Mouse (Mus musculus) heart, adult 11 months (tissue): ENCODE results near the gene Dst.

ENCODE experiments used
- DNase-seq: peaks from one replicate; pipeline ENCODE4 v3.0.0; 2022

Gene Dst

DNA sequence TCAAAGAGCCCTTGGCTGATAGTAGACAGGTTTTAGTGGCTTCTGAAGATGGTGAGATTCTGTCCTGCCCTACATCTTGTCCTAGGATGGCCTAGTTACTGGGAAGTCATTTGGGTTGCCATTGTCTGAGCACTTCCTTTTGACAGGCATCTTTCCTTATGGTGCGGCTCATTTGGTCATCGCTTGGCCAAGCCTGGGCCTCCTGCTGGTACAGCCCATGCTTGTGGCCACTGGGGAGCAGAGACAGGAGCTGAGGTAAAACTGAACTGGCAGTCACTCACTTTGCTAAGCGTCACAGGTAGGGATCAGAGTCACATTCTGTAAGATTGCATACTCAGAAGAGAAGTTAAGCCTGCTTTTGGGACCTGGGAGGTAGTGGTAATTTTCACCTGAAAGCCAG lies 24.2 kb downstream of the Dst start:
- no peak for DNase-seq

DNA sequence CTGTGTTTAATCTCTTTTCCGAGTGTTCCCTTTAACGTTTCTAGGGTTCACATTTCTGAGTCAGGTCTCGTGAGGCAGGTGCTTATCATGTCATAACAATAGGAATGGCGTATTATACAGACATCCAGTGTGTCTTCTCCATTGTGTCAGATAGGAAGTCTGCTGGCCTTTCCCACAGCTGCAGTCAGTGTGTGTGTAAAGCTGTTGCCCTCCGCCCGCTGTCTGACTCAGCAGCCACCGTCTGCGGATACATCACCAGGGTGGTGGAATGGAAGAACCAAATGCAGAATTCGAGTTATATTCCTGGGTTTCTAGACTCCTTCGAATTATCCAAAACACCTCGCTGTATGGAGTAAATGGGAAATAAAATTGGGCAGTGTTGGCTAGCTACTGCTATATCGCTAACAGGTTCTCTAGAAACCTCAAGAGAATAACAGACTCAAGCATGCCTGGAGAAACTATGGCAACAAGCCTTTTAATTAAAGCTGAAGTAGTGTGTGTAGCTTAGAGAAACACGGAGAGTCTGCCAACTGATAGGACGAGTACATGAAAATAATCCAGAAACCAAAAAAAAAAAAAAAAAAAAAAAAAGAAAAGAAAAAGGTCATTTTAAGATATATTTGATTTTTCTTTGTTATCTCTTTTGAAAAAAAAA lies 24.9 kb downstream of the Dst start:
- DNase-seq: no peak

GRCm38 (mm10) chr1:33935946-33936345 lies 27.9 kb downstream of the Dst start:
- no peak for DNase-seq

DNA sequence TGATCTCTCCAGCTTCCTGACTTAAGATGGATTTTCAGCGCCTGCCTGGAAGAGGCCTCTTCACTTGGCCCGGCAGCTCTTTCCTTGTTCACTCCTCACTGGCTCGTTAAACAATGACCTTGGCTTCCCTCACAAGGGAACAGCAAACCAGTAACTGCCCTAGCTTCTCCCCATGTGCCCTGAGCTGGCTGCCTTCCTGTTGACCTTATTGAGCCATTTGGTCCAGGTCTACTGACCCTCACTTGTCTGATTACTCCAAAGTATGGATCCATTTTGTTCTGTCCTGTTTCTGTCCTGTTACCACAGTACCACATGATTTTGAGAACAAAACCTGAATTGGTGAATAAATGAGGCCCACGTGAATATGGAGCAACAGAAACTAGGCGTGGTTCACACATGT lies 31.8 kb downstream of the Dst start:
- no peak for DNase-seq

DNA sequence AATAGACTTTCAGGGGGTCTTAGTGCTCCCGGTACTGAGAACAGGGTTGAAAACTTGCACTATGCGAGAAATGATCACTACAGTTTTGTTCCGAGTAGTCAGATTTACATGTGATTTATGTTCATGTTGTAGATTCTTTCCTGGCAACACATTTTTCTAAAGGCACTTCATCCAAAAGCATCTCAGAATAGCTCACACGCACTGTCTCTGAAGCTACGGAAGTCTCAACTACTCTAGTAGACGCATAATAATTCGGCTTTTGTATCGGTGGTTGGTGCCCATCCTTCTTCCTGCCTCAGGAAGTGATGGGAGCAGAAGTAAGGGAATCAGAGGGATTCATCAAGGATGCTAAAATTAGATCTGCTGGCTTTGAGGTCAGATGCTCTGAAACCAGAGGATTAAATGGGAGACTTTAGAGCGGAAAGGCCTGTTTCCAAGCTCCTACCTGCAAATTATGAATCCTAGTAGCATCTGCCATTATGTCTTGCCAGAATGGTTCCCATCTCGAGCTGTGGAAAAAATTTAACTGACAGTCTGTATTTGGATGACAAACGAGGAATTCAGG lies 32.4 kb downstream of the Dst start:
- DNase-seq: no peak

DNA sequence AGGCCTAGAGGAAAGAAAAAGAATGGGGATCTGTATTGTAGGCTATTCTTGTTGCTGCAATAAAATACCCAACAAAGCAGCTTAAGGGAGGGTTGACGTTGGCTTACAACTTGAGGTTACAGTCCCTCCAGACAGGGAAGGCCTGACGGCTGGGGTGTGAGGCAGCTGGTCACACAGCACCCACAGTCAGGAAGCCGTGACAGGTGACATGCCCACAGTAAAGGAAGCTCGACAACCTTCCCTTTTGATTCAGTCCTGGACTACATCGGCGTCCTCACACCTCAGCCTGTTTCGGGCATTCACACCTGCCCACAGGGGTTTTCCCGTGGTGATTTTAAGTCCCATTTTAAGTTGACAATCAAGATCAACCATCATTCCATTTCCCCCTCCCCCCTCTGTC lies 34.6 kb downstream of the Dst start:
- DNase-seq: no peak

DNA sequence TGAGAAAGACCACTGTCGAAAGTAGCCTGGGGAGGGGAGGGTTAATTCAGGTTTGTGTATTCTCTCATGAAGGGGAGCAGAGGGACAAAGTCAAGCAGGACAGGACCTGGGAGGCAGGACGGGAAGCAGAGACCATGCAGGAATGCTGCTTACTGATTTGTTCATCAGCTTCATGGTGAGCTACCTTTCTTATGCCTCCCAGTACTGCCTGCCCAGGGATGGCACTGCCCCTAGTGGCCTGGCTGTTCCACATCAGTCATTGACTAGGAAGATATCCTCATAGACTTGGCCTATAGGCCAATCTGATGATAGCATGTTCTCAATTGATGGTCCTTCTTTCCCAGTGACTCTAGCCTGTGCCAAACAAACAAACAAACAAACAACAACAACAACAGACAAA lies 35.9 kb downstream of the Dst start:
- DNase-seq: no peak

- DNase-seq: peak; percentile 96
Observed at GRCm38 (mm10) chr1:33944977-33945750, 37.1 kb downstream of the Dst start.

DNA sequence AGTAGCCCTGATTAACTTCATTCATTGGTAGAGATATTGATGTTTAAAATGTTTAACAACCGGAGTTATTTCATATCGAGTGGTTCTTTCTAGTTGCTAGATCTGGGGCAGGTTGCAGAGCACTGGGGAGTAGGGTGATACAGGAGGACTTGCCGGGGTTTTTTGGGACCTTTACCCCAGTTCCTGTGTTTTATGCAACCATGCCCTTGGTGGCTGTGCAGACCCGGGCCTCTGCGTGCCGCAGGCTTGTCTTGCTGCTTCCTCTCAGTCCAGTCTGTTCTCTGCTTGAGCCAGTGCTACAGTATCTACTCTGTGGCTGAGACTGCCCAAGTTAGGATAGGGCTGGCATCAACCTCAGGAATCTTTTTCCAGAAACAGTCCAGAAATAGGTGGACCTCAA lies 37.7 kb downstream of the Dst start:
- peak; percentile 83 for DNase-seq

DNA sequence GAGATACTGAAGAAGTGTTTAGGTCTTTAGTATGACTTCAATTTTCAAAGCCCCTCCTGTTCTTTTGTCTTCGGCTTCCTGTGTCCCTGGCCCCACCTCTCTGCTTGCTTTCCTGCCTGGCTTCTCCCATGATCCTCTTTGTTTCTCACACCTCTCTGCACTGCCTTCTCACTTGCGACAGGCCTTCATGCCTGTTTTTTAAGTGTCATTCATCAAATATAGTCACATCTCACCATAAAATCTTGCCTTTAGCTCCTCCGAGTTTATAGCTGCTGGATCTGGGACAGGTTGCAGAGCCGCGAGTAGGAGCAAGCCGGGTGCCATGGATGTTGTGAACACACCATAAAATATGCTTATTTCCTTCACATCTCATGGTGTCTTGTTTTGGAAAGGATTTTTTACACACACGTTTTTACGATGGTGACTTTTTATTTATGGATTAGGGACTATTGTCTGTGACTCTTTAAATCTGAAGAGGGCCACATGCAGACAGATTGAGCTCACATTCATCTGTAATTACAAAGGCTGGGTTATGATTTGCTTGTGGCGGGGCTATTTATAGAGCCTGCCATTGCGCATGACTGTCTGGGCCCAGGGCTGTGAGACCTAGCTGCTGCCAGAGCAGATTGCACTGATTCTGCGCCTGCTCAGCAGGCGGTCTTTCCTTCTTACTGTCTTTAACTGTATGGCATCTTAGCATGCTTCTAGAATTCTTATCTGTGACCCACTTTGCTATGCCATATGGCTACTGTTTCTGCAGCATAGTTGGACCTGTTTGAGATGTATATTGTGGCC lies 38.8 kb downstream of the Dst start:
- DNase-seq: peak; percentile 93

GRCm38 (mm10) chr1:33947838-33948237 lies 39.8 kb downstream of the Dst start:
- DNase-seq: no peak

- DNase-seq: no peak
Observed at GRCm38 (mm10) chr1:33948511-33948910, 40.5 kb downstream of the Dst start.

DNA sequence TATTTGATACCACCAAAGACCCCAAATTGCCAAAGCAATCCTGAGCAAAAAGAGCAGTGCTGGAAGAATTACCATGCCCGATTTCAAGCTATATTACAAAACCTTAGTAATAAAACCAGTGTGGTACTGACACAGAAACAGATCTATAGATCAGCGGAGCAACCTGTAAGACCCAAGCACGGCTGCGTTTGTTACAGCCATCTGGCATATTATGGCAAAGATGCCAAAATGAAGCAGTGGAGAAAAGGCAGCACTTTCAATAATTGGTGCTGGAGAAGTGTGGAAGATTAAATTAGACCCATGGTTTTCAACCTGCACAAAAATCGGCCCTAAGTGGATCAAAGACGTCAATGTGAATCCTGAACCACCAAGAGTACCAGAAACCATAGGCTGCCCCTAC lies 47.6 kb downstream of the Dst start:
- no peak for DNase-seq

DNA sequence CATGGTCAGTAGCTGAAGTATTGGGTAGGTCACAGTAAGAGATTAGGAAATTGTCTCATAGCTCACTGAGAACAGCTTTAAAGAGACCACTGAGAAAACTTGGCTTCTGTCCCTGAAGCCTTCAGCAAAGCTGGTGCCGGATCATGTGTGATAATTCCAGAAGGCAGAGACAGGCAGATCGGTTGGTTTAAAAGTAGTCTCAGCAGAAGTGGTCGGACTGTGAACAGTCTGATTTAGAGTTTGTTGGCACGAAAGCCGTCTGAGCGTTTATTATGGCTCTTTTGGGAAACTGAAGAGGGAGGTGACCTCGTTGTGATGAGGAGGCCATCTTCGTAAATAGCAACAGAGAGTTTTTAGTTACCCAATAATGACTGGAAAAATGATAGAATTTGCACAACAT lies 52.4 kb downstream of the Dst start:
- peak; percentile 64 for DNase-seq

- DNase-seq: peak; percentile 85
Observed at GRCm38 (mm10) chr1:33964643-33965042, 56.6 kb downstream of the Dst start.

- DNase-seq: no peak
Observed at GRCm38 (mm10) chr1:33965824-33966223, 57.8 kb downstream of the Dst start.

- no peak for DNase-seq
Observed at GRCm38 (mm10) chr1:33966328-33966727, 58.3 kb downstream of the Dst start.

DNA sequence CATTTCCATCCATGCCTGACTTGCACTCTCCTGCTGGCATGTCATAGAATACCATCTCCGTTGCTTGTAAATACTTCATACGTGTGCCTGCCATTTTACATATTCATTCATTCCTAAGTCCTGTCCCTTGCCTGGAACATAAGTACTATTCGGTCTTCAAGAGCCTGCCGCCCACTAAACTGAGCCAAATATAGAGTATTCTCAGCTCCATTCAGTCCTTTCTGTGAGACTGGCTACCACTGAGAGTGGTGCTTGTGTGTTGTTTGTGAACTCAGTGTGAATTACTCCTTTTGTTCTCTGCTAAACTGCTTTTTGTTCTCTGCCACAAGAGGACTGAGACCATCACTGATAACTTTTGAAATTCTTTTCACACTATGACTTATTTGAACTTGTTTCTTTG lies 59.2 kb downstream of the Dst start:
- DNase-seq: no peak

DNA sequence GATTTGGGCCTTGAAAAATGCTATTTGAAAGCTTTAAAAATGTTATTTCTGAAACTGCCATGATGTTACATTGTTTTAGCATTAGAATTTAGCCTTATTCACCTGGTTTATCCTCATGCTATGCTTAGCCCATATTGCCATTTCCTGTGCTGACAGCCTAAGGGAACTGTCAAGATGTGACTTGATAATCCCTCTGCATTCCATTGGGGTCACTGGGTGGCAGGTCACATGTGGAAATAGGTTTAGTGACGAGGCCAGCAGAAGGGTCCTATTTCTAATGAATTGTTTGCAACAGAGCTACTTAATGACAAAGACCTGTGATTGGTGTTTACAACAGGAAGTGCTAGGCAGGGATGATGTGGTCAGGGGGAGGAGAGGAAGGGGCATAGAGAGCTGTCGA lies 61.9 kb downstream of the Dst start:
- DNase-seq: peak; percentile 81

DNA sequence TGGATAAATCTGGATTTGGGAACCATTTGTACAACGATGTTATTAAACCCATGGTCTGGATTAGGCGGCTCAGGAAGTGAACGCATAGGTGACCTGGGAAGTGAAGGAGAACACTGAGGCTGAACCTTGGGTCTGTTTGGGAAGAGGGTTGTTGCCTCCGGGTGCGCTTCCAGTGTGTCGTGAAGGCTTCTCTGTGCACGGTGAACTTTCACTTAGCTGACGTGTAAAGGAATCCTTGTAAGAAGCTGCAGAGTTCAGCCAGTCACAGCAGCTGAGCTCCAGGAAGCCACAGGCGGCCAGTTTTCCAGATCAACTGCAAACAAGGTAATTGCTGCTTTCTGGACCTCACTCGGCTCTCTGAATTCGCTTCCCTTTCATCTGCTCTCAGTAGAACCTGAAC lies 66.4 kb downstream of the Dst start:
- DNase-seq: peak; percentile 90

- peak; percentile 51 for DNase-seq
Observed at GRCm38 (mm10) chr1:33975333-33975732, 67.3 kb downstream of the Dst start.

- DNase-seq: peak; percentile 43
Observed at GRCm38 (mm10) chr1:33977832-33978231, 69.8 kb downstream of the Dst start.

- DNase-seq: peak; percentile 21
Observed at GRCm38 (mm10) chr1:33980420-33980819, 72.4 kb downstream of the Dst start.

DNA sequence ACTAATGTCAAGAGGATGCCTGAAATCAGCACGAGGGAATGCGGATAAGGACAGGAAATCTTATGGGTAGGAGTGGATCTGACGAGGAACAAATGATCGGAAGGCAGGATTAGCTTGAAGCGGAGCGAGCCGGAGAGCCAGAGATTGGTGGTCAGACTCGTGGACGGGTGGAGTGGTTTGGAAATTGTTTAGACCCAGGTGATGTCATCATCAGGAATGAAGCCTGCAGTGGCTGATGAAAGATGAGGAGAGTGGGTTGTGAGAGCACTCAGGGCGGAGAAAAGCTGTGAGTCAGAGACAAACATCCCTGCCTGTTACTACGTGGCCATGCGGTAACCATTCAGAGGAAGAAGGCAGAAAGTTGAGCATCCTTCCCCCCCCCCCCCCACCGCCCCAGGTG lies 81.6 kb downstream of the Dst start:
- DNase-seq: peak; percentile 82
